In genomic region chr4:126467721-126468284, GRCm38 (mm10) we compare ENCODE assay signal across 8 mouse cellular contexts. TPM values are rescaled to one million over a fixed set of nuclear protein-coding genes. Genes with fewer than 3 reads are reported as not detected.
A peak's percentile ranks its signal among the peaks of the same experiment; 100 is the strongest.
DNase-seq lines count a peak whose midpoint lies in the region; ATAC-seq and TF ChIP-seq lines count a peak whose summit lies in the region.

No protein-coding gene starts in this region.

- no peaks in the 10 kb centered on the region for H3K9me3 ChIP-seq in embryonic facial prominence, embryonic 11.5 days (replicated peaks; ENCODE audit: control insufficient read depth, low read length)
- H3K9me3 ChIP-seq in kidney, embryonic 14.5 days (ENCODE audit: control insufficient read depth, low read length) = no peaks in the 10 kb centered on the region
- H3K9me3 ChIP-seq in liver, embryonic 14.5 days (ENCODE audit: control insufficient read depth, low read length) = no peaks in the 10 kb centered on the region
- no peaks in the 10 kb centered on the region for H3K9me3 ChIP-seq in neural tube, embryonic 11.5 days (ENCODE audit: control insufficient read depth, low read length)
- no peaks in the 10 kb centered on the region for H3K9me3 ChIP-seq in stomach, embryonic 16.5 days (replicated peaks; ENCODE audit: control insufficient read depth, low read length)

- peak; percentile 77 for ATAC-seq in embryonic facial prominence, embryonic 11.5 days (replicated peaks; ENCODE audit: insufficient number of reproducible peaks, low FRiP score, low TSS enrichment, low read depth)
- peak; percentile 79 for ATAC-seq in kidney, embryonic 14.5 days (ENCODE audit: low FRiP score, low TSS enrichment)
- peak; percentile 53 for ATAC-seq in liver, embryonic 14.5 days (ENCODE audit: insufficient read depth)
- peak; percentile 64 for ATAC-seq in neural tube, embryonic 11.5 days (ENCODE audit: insufficient read depth, low FRiP score, low TSS enrichment)
- peak; percentile 68; the same call in 1 of the 2 replicates for ATAC-seq in stomach, embryonic 16.5 days (ENCODE audit: insufficient read depth, low FRiP score)

- TF ChIP-seq EP300 in liver, embryonic 14.5 days (IDR thresholded peaks at IDR 0.05; ENCODE audit: low read depth) = no peak

- WGBS in embryonic facial prominence, embryonic 11.5 days = 0% methylated on average over 21 of the region's 25 CpGs
- WGBS in kidney, embryonic 14.5 days = 1% methylated on average over 23 of the region's 25 CpGs
- WGBS in liver, embryonic 14.5 days (ENCODE audit: insufficient replicate concordance) = 2% methylated on average over 25 of the region's 25 CpGs
- WGBS in neural tube, embryonic 11.5 days = under 1% methylated on average over 21 of the region's 25 CpGs
- under 1% methylated on average over 23 of the region's 25 CpGs for WGBS in stomach, embryonic 16.5 days

- H3K4me3 ChIP-seq in embryonic facial prominence, embryonic 11.5 days (ENCODE audit: low read depth, low read length) = peak overlapping the region; percentile 78
- H3K4me3 ChIP-seq in kidney, embryonic 14.5 days (ENCODE audit: low read length) = peak overlapping the region; percentile 96
- H3K4me3 ChIP-seq in liver, embryonic 14.5 days (ENCODE audit: insufficient read depth in 1 of 2, low read depth in 2 of 2, low read length in 2 of 2) = peak overlapping the region; percentile 81 to 86
- peak overlapping the region; percentile 97 for H3K4me3 ChIP-seq in neural tube, embryonic 11.5 days (ENCODE audit: low read depth, low read length)
- H3K4me3 ChIP-seq in stomach, embryonic 16.5 days (replicated peaks; ENCODE audit: low read length) = peak overlapping the region; percentile 90

- H3K4me2 ChIP-seq in embryonic facial prominence, embryonic 11.5 days (ENCODE audit: low read depth, low read length) = peak overlapping the region; percentile 68
- peak overlapping the region; percentile 73 for H3K4me2 ChIP-seq in kidney, embryonic 14.5 days (replicated peaks; ENCODE audit: low read depth, low read length)
- H3K4me2 ChIP-seq in liver, embryonic 14.5 days (ENCODE audit: low read depth) = peak overlapping the region; percentile 85
- peak overlapping the region; percentile 60 for H3K4me2 ChIP-seq in neural tube, embryonic 11.5 days (ENCODE audit: low read depth)
- H3K4me2 ChIP-seq in stomach, embryonic 16.5 days (ENCODE audit: low read depth, low read length) = peak overlapping the region; percentile 77

- no peaks in the 10 kb centered on the region for H3K27me3 ChIP-seq in embryonic facial prominence, embryonic 11.5 days (ENCODE audit: control insufficient read depth, insufficient read depth, low read length)
- no peaks in the 10 kb centered on the region for H3K27me3 ChIP-seq in kidney, embryonic 14.5 days (ENCODE audit: control insufficient read depth, insufficient read depth, low read length)
- H3K27me3 ChIP-seq in liver, embryonic 14.5 days (ENCODE audit: control insufficient read depth, insufficient read depth, low read length) = no peaks in the 10 kb centered on the region
- no peaks in the 10 kb centered on the region for H3K27me3 ChIP-seq in neural tube, embryonic 11.5 days (ENCODE audit: control insufficient read depth, insufficient read depth, low read length)
- no peaks in the 10 kb centered on the region for H3K27me3 ChIP-seq in stomach, embryonic 16.5 days (ENCODE audit: control insufficient read depth, insufficient read depth, low read length)

- H3K4me1 ChIP-seq in embryonic facial prominence, embryonic 11.5 days (ENCODE audit: control insufficient read depth, insufficient read depth, low read length) = peaks cover 4% of the 10 kb centered on the region; the same call in 1 of the 2 replicates
- H3K4me1 ChIP-seq in kidney, embryonic 14.5 days (ENCODE audit: control insufficient read depth, insufficient read depth, low read length) = peaks cover 31% of the 10 kb centered on the region
- H3K4me1 ChIP-seq in liver, embryonic 14.5 days (replicated peaks; ENCODE audit: control insufficient read depth in 2 of 2, insufficient read depth in 2 of 2, low read length in 1 of 2) = peaks cover 4 to 34% of the 10 kb centered on the region in 2 experiments; a peak in 3 of 4 replicates
- H3K4me1 ChIP-seq in neural tube, embryonic 11.5 days (ENCODE audit: control insufficient read depth, insufficient read depth, low read length) = peaks cover 37% of the 10 kb centered on the region
- H3K4me1 ChIP-seq in stomach, embryonic 16.5 days (ENCODE audit: control insufficient read depth, insufficient read depth, low read length) = peaks cover 31% of the 10 kb centered on the region

- H3K9ac ChIP-seq in embryonic facial prominence, embryonic 11.5 days (replicated peaks; ENCODE audit: low read length) = peak overlapping the region; percentile 87
- peak overlapping the region; percentile 87 for H3K9ac ChIP-seq in kidney, embryonic 14.5 days (ENCODE audit: low read depth, low read length)
- peak overlapping the region; percentile 73 for H3K9ac ChIP-seq in liver, embryonic 14.5 days (replicated peaks)
- H3K9ac ChIP-seq in neural tube, embryonic 11.5 days (ENCODE audit: low read length) = peak overlapping the region; percentile 98
- H3K9ac ChIP-seq in stomach, embryonic 16.5 days (ENCODE audit: low read length) = peak overlapping the region; percentile 92

- no peaks in the 10 kb centered on the region for H3K36me3 ChIP-seq in embryonic facial prominence, embryonic 11.5 days (replicated peaks; ENCODE audit: control insufficient read depth, insufficient read depth, low read depth, low read length)
- no peaks in the 10 kb centered on the region; the same call in 1 of the 2 replicates for H3K36me3 ChIP-seq in kidney, embryonic 14.5 days (ENCODE audit: control insufficient read depth, insufficient read depth, low read length)
- no peaks in the 10 kb centered on the region for H3K36me3 ChIP-seq in liver, embryonic 14.5 days (replicated peaks; ENCODE audit: control insufficient read depth, insufficient read depth, low read depth)
- H3K36me3 ChIP-seq in neural tube, embryonic 11.5 days (ENCODE audit: control insufficient read depth, insufficient read depth, low read length) = no peaks in the 10 kb centered on the region
- no peaks in the 10 kb centered on the region for H3K36me3 ChIP-seq in stomach, embryonic 16.5 days (ENCODE audit: control insufficient read depth, insufficient read depth, low read length)

- H3K27ac ChIP-seq in embryonic facial prominence, embryonic 11.5 days (replicated peaks; ENCODE audit: low read depth, low read length) = peak overlapping the region; percentile 63
- H3K27ac ChIP-seq in kidney, embryonic 14.5 days (ENCODE audit: low read depth, low read length) = peak overlapping the region; percentile 88
- peak overlapping the region; percentile 51 for H3K27ac ChIP-seq in liver, embryonic 14.5 days
- H3K27ac ChIP-seq in neural tube, embryonic 11.5 days (ENCODE audit: low read depth, low read length) = peak overlapping the region; percentile 96
- peak overlapping the region; percentile 89 for H3K27ac ChIP-seq in stomach, embryonic 16.5 days (ENCODE audit: low read length)

- no peak for TF ChIP-seq CTCF in liver, embryonic 14.5 days (IDR thresholded peaks at IDR 0.05; ENCODE audit: low read depth)

- DNase-seq in CD4-positive helper T cell, adult 2 months (ENCODE audit: low read depth, low spot score) = peak; percentile 86
- DNase-seq in adrenal gland, postnatal 36 days = peak; percentile 71 to 80
- peak; percentile 83 for DNase-seq in embryonic facial prominence, embryonic 11.5 days (ENCODE audit: low spot score)
- peak; percentile 17 to 38 for DNase-seq in heart, adult 9 months (ENCODE audit: low spot score in 2 of 2)
- DNase-seq in liver, embryonic 14.5 days (ENCODE audit: low read depth in 3 of 3, low spot score in 3 of 3) = peak; percentile 36 to 56 (median 45)
- DNase-seq in neural tube, embryonic 11.5 days (ENCODE audit: low spot score) = peak; percentile 87

RNA-seq across cellular contexts. Expression of gene Ago1, which starts 0.6 kb away (rescaled TPM):
- total RNA-seq in adrenal gland, postnatal 36 days (2021) = 10 to 100 TPM; 29.9 to 38.7 TPM
- 10.6 and 11.0 TPM in 2 replicates for polyA plus RNA-seq in embryonic facial prominence, embryonic 11.5 days (2014; fragmentation: Nextera tagmentation; extraction: Ambion mirVana)
- 8.0 and 8.4 TPM in 2 replicates for polyA plus RNA-seq in kidney, embryonic 14.5 days (2014; fragmentation: Nextera tagmentation; extraction: Ambion mirVana)
- polyA plus RNA-seq in liver, embryonic 14.5 days (2012; rRNA removed) = 3.0 and 3.5 TPM in 2 replicates
- polyA plus RNA-seq in liver, embryonic 14.5 days (2014; fragmentation: Nextera tagmentation; extraction: Ambion mirVana) = 1.4 and 1.6 TPM in 2 replicates
- 23.2 and 26.3 TPM in 2 replicates for polyA plus RNA-seq in neural tube, embryonic 11.5 days (2014; fragmentation: Nextera tagmentation; extraction: Ambion mirVana)
- polyA plus RNA-seq in stomach, embryonic 16.5 days (2015; fragmentation: Nextera tagmentation; extraction: Ambion mirVana) = 4.3 and 4.4 TPM in 2 replicates

RNA-seq across cellular contexts. Expression of gene Ago3, which starts 38.4 kb away (rescaled TPM):
- 10 to 100 TPM; 18.4 to 30.4 TPM for total RNA-seq in adrenal gland, postnatal 36 days (2021)
- 10.2 and 12.8 TPM in 2 replicates for polyA plus RNA-seq in embryonic facial prominence, embryonic 11.5 days (2014; fragmentation: Nextera tagmentation; extraction: Ambion mirVana)
- 13.7 and 15.6 TPM in 2 replicates for polyA plus RNA-seq in kidney, embryonic 14.5 days (2014; fragmentation: Nextera tagmentation; extraction: Ambion mirVana)
- 0.88 and 1.1 TPM in 2 replicates for polyA plus RNA-seq in liver, embryonic 14.5 days (2012; rRNA removed)
- polyA plus RNA-seq in liver, embryonic 14.5 days (2014; fragmentation: Nextera tagmentation; extraction: Ambion mirVana) = 4.0 and 4.3 TPM in 2 replicates
- polyA plus RNA-seq in neural tube, embryonic 11.5 days (2014; fragmentation: Nextera tagmentation; extraction: Ambion mirVana) = 9.8 and 14.6 TPM in 2 replicates
- 16.4 and 16.8 TPM in 2 replicates for polyA plus RNA-seq in stomach, embryonic 16.5 days (2015; fragmentation: Nextera tagmentation; extraction: Ambion mirVana)

Comparison
In these comparisons a context has a peak if more than half of its experiments do, and no peak if none do; other contexts are left out.
1. Peak in every context shown above with its lines: DNase-seq, ATAC-seq, H3K4me3 ChIP-seq and H3K27ac ChIP-seq.
2. DNase-seq: peak in every context shown above with its lines; median percentile 87 in neural tube, embryonic 11.5 days; 86 in CD4-positive helper T cell, adult 2 months; 83 in embryonic facial prominence, embryonic 11.5 days; 76 in adrenal gland, postnatal 36 days; 45 in liver, embryonic 14.5 days; 28 in heart, adult 9 months.